Mouse (Mus musculus) heart, embryonic 15.5 days (tissue): Measurements from ENCODE around the gene Chmp5. TPM values are rescaled to one million over a fixed set of nuclear protein-coding genes. Genes with fewer than 3 reads are reported as not detected.

Source experiments
- microRNA-seq: library from miRNA; unstranded; fragments of <30 nt; microRNA quantifications from one replicate; pipeline ENCODE4, GENCODE M21; 2016
- polyA plus RNA-seq: library from polyadenylated mRNA; unstranded; fragments of >200 nt; fragmentation: Nextera tagmentation; extraction: Ambion mirVana; gene quantifications from 2 replicates; pipeline ENCODE4 v1.2.1, GENCODE M21; 2015

Gene Chmp5
- polyA plus RNA-seq, 1 experiment from 2014 or later, result 73.8 TPM

Small RNAs within 50 kb of the gene (microRNA-seq; reads per million reads assigned to microRNA genes)
- gene Mir3094, result 3.4 reads per million, percentile 12 among the genes with 10 or more reads in this experiment

Other genes with a start within 250 kb of the Chmp5 start
- gene Aptx, start 245.2 kb upstream of the Chmp5 start, polyA plus RNA-seq, result 21.9 and 27.0 TPM in 2 replicates
- 241 and 250 TPM in 2 replicates for gene Dnaja1, start 226.3 kb upstream of the Chmp5 start, polyA plus RNA-seq
- 83.8 and 101 TPM in 2 replicates for gene Smu1, start 190.5 kb upstream of the Chmp5 start, polyA plus RNA-seq
- gene B4galt1, start 94.4 kb upstream of the Chmp5 start, polyA plus RNA-seq, result 53.7 and 59.5 TPM in 2 replicates
- 4.8 and 8.2 TPM in 2 replicates for gene Spink4, start 28.4 kb upstream of the Chmp5 start, polyA plus RNA-seq
- gene Bag1, start 113 bp upstream of the Chmp5 start, polyA plus RNA-seq, result 179 and 181 TPM in 2 replicates
- gene Nfx1, start 22.5 kb downstream of the Chmp5 start, polyA plus RNA-seq, result 45.2 and 57.4 TPM in 2 replicates
- 0.44 and 0.87 TPM in 2 replicates for gene Aqp7, start 99.7 kb downstream of the Chmp5 start, polyA plus RNA-seq
- 0.49 and 3.1 TPM in 2 replicates for gene Aqp3, start 149.8 kb downstream of the Chmp5 start, polyA plus RNA-seq
- gene Nol6, start 176.0 kb downstream of the Chmp5 start, polyA plus RNA-seq, result 12.8 and 20.2 TPM in 2 replicates
- 70.6 and 73.1 TPM in 2 replicates for gene Ube2r2, start 187.3 kb downstream of the Chmp5 start, polyA plus RNA-seq